Mouse (Mus musculus): ENCODE data around the gene Card10. TPM values are rescaled to one million over a fixed set of nuclear protein-coding genes. Genes with fewer than 3 reads are reported as not detected.

The Card10 gene
- total RNA-seq, 1 experiment from 2014 or later: not detected

- no peak for ATAC-seq (replicated peaks; ENCODE audit: low read depth, poor library complexity, severe bottlenecking)
These were observed 53.0 kb downstream of the Card10 start for GRCm38 (mm10) chr15:78749855-78750254.

DNA sequence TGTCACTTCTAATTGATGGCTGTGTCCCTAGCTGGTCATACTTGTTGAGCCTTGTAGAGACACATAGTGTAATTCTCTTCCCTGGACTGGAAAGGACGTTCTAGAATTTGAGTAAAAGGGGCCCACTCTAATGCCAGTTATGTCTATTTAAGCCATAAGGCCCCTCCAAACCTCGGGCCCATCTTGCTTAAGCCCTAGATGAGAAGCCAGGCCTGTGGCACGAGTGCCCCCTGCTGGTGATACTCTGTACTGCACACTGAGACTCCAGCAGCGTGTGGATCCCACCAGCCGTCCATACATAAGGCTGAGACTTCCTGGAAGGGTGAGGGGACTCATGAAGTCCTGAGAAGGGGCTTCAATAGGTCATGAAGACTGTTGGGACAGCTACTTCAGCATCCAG lies 58.6 kb downstream of the Card10 start:
- ATAC-seq (replicated peaks; ENCODE audit: low read depth, poor library complexity, severe bottlenecking): peak; percentile 91

DNA sequence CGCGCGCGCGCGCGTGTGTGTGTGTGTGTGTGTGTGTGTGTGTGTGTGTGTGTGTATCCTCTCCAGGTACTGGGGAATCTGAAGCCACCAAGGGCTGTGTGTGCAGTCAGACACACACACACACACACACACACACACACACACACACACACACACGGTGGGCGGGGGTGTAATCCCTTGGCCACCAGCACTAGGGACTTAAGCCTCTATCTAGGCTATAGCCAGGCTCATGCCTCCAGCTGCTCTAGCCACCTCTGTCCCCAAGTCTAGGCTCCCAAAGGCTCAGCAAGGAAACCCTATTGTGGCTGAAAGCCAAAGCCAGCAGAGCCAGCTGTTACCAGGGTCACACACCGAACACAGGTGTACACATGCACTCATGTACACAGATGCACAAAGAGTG lies 60.0 kb downstream of the Card10 start:
- no peak for ATAC-seq (replicated peaks; ENCODE audit: low read depth, poor library complexity, severe bottlenecking)

- 0 out of 2 replicates have a peak, but pooled peaks have one; percentile 29 for ATAC-seq (replicated peaks; ENCODE audit: low read depth, poor library complexity, severe bottlenecking)
These were observed 62.2 kb downstream of the Card10 start for GRCm38 (mm10) chr15:78740662-78741061.

- no peak for ATAC-seq (replicated peaks; ENCODE audit: low read depth, poor library complexity, severe bottlenecking)
These were observed 65.7 kb downstream of the Card10 start for GRCm38 (mm10) chr15:78737146-78737545.

- ATAC-seq (replicated peaks; ENCODE audit: low read depth, poor library complexity, severe bottlenecking): no peak
These were observed 66.2 kb downstream of the Card10 start for GRCm38 (mm10) chr15:78736681-78737100.

- ATAC-seq (replicated peaks; ENCODE audit: low read depth, poor library complexity, severe bottlenecking): no peak
These were observed 66.7 kb downstream of the Card10 start for GRCm38 (mm10) chr15:78736181-78736579.

GRCm38 (mm10) chr15:78735431-78736180 lies 67.2 kb downstream of the Card10 start:
- ATAC-seq (replicated peaks; ENCODE audit: low read depth, poor library complexity, severe bottlenecking): no peak

- ATAC-seq (replicated peaks; ENCODE audit: low read depth, poor library complexity, severe bottlenecking): no peak
These were observed 71.0 kb downstream of the Card10 start for GRCm38 (mm10) chr15:78731830-78732229.

DNA sequence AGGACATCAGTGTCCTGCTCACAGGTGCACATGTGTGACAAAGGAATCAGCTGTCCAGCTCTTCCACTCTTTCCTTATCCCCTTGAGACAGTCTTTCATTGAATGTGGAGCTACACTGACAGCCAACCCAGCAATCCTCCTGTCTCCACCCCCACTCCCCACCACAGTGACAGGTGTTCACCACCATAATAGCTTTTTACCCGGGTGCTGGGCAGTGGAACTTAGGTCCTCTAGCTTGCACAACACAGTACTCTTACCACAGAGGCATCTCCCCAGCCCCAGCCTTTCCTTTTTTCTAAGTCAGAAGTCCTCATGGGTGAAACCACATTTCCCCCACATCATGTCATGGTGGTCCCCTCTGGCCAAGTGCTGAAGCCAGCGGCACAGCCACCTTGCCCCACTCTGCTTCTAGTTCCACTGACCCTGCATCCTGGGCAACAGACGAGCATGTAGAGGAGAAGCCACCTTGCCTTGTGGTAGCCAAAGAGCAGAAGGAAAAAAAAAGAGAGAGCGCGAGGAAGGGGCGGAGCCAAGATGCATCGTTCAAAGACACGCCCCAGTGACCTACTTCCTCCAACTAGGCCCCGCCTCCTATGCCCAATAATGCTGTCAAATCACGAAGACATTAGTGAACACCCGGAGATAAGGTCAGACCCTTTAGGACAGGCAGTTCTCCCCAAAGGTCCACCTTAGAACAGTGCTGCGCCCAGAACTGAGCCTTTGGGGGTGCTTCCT lies 72.4 kb downstream of the Card10 start:
- peak; percentile 59 for ATAC-seq (replicated peaks; ENCODE audit: low read depth, poor library complexity, severe bottlenecking)

GRCm38 (mm10) chr15:78726697-78727096 lies 76.1 kb downstream of the Card10 start:
- no peak for ATAC-seq (replicated peaks; ENCODE audit: low read depth, poor library complexity, severe bottlenecking)

Other genes with a start within 250 kb of the Card10 start
- gene Rac2, start 230.3 kb downstream of the Card10 start, total RNA-seq (2017): 104 and 252 TPM in 2 replicates
- 36.3 and 48.0 TPM in 2 replicates for gene Cyth4, start 206.0 kb downstream of the Card10 start, total RNA-seq (2017)
- gene Elfn2, start 84.3 kb downstream of the Card10 start, total RNA-seq (2017): not detected in 2 replicates
- 9.2 and 13.6 TPM in 2 replicates for gene Mfng, start 29.6 kb downstream of the Card10 start, total RNA-seq (2017)
- not detected in 2 replicates for gene Cdc42ep1, start 39.6 kb upstream of the Card10 start, total RNA-seq (2017)
- not detected in 2 replicates for gene Lgals2, start 52.5 kb upstream of the Card10 start, total RNA-seq (2017)
- 9.3 and 19.5 TPM in 2 replicates for gene Gga1, start 74.1 kb upstream of the Card10 start, total RNA-seq (2017)
- 2.7 TPM in 1 of 2 replicates, not detected in the other for gene Gm49510, start 96.6 kb upstream of the Card10 start, total RNA-seq (2017)
- 17.4 and 33.3 TPM in 2 replicates for gene Sh3bp1, start 96.7 kb upstream of the Card10 start, total RNA-seq (2017)
- gene Pdxp, start 110.9 kb upstream of the Card10 start, total RNA-seq (2017): 4.1 and 9.2 TPM in 2 replicates
- 322 and 335 TPM in 2 replicates for gene Lgals1, start 123.7 kb upstream of the Card10 start, total RNA-seq (2017)
- 27.8 and 29.7 TPM in 2 replicates for gene Nol12, start 131.9 kb upstream of the Card10 start, total RNA-seq (2017)
- 25.0 and 35.6 TPM in 2 replicates for gene Triobp, start 144.7 kb upstream of the Card10 start, total RNA-seq (2017)
- gene H1f0, start 225.4 kb upstream of the Card10 start, total RNA-seq (2017): 53.4 and 60.7 TPM in 2 replicates
- gene Galr3, start 238.8 kb upstream of the Card10 start, total RNA-seq (2017): 1.4 and 3.5 TPM in 2 replicates

Measured in common myeloid progenitor, adult 5-6 weeks (primary cell).